8 mouse cellular contexts compared by ENCODE assay signal in genomic region chr14:8098687-8098995, GRCm38 (mm10). TPM values are rescaled to one million over a fixed set of nuclear protein-coding genes. Genes with fewer than 3 reads are reported as not detected.
A peak's percentile ranks its signal among the peaks of the same experiment; 100 is the strongest.
DNase-seq lines count a peak whose midpoint lies in the region; ATAC-seq and TF ChIP-seq lines count a peak whose summit lies in the region.

No protein-coding gene starts in this region.

- no peaks in the 10 kb centered on the region for H3K36me3 ChIP-seq in kidney, adult 2 months (ENCODE audit: control insufficient read depth, insufficient read depth, low read length)
- no peaks in the 10 kb centered on the region for H3K36me3 ChIP-seq in midbrain, embryonic 12.5 days

- H3K9ac ChIP-seq in midbrain, embryonic 12.5 days (replicated peaks): peak overlapping the region; percentile 82

- in situ Hi-C loops in Patski (cut with MboI; ENCODE audit: low pct_unique_long_range_greater_than_20kb): no loop called here

- ATAC-seq in Patski: peak; percentile 1
- ATAC-seq in midbrain, embryonic 12.5 days (ENCODE audit: low FRiP score, low read depth): peak; percentile 30

- intact Hi-C loops in left cerebral cortex, postnatal 4 days (cut with DNase I): loop anchor here (10.0 kb wide), 2 partner anchors 156 to 246 kb away; partner anchors contain the start of gene Acox2

- peak overlapping the region; percentile 81 for H3K27ac ChIP-seq in kidney, adult 2 months (ENCODE audit: insufficient read depth, low read depth, low read length)
- H3K27ac ChIP-seq in midbrain, embryonic 12.5 days (replicated peaks): peak overlapping the region; percentile 57; the same call in 1 of the 2 replicates

- no peaks in the 10 kb centered on the region for H3K27me3 ChIP-seq in kidney, adult 2 months (replicated peaks; ENCODE audit: control insufficient read depth, insufficient read depth, low read length)
- no peaks in the 10 kb centered on the region for H3K27me3 ChIP-seq in Patski
- H3K27me3 ChIP-seq in midbrain, embryonic 12.5 days: no peaks in the 10 kb centered on the region

- H3K4me3 ChIP-seq in kidney, adult 2 months (ENCODE audit: insufficient read depth, low read depth, low read length): peak overlapping the region; percentile 96
- peak overlapping the region; percentile 76 for H3K4me3 ChIP-seq in midbrain, embryonic 12.5 days

- no peaks in the 10 kb centered on the region for H3K9me3 ChIP-seq in midbrain, embryonic 12.5 days

- POLR2A ChIA-PET in Patski (lab: Charles Lee): interaction anchor here (0.6 kb wide), 1 partner anchor 248 kb away, joined by 5 read pairs; no protein-coding TSS in a partner anchor

- TF ChIP-seq POLR2A in kidney, adult 2 months (IDR thresholded peaks at IDR 0.05; ENCODE audit: low read depth, low read length): no peak

- peak overlapping the region; percentile 52 for H3K4me2 ChIP-seq in midbrain, embryonic 12.5 days (replicated peaks)

- CTCF ChIA-PET in Patski (lab: Charles Lee): interaction anchor here (1.9 kb wide), 1 partner anchor 62 kb away, joined by 4 read pairs; no protein-coding TSS in a partner anchor

- DNase-seq in kidney, adult 2 months: no peak
- DNase-seq in kidney, adult 8-10 months: no peak
- DNase-seq in Patski (ENCODE audit: low read depth, low spot score): no peak
- DNase-seq in forelimb bud, embryonic 11.5 days (ENCODE audit: low read depth, low spot score): peak; percentile 51
- no peak for DNase-seq in right cerebral cortex, adult 2 months (ENCODE audit: low spot score in 2 of 2)
- no peak for DNase-seq in urinary bladder, adult 18-20 months (ENCODE audit: low spot score in 2 of 2)
- no peak for DNase-seq in left cerebral cortex, postnatal 4 days

- TF ChIP-seq CTCF in kidney, adult 2 months (conservative IDR thresholded peaks at IDR 0.05; ENCODE audit: insufficient read depth, insufficient read length, low read depth, low read length): no peak
- TF ChIP-seq CTCF in Patski (IDR thresholded peaks at IDR 0.05): no peak

- 5% methylated on average over 5 of the region's 5 CpGs for WGBS in kidney, adult 2 months
- 1% methylated on average over 5 of the region's 5 CpGs for WGBS in midbrain, embryonic 12.5 days

- H3K4me1 ChIP-seq in kidney, adult 2 months (ENCODE audit: control insufficient read depth, insufficient read depth, low read length): peaks cover 31% of the 10 kb centered on the region
- H3K4me1 ChIP-seq in midbrain, embryonic 12.5 days: peaks cover 15% of the 10 kb centered on the region

RNA-seq across cellular contexts. Expression of gene Pxk, which starts 0.6 kb away (rescaled TPM):
- polyA plus RNA-seq in kidney, adult 2 months (2012; rRNA removed): 36.8 and 42.9 TPM in 2 replicates
- 67.3 TPM for polyA plus RNA-seq in Patski (2021)
- polyA plus RNA-seq in midbrain, embryonic 12.5 days (2016; fragmentation: Nextera tagmentation; extraction: Ambion mirVana): 32.9 and 33.6 TPM in 2 replicates
- total RNA-seq in left cerebral cortex, postnatal 4 days (2021): 10 to 100 TPM; 32.3 to 38.0 TPM

RNA-seq across cellular contexts. Expression of gene Rpp14, which starts 18.5 kb away (rescaled TPM):
- 9.0 and 13.8 TPM in 2 replicates for polyA plus RNA-seq in kidney, adult 2 months (2012; rRNA removed)
- 28.7 TPM for polyA plus RNA-seq in Patski (2021)
- 44.4 and 44.9 TPM in 2 replicates for polyA plus RNA-seq in midbrain, embryonic 12.5 days (2016; fragmentation: Nextera tagmentation; extraction: Ambion mirVana)
- total RNA-seq in left cerebral cortex, postnatal 4 days (2021): 10 to 100 TPM; 24.4 to 24.7 TPM
